Mouse (Mus musculus) kidney, adult 18-20 months (tissue): ENCODE results near the gene Itih4.

Experiments used
- DNase-seq: peaks from one replicate; pipeline ENCODE4 v3.0.0; 2021

The Itih4 gene

DNA sequence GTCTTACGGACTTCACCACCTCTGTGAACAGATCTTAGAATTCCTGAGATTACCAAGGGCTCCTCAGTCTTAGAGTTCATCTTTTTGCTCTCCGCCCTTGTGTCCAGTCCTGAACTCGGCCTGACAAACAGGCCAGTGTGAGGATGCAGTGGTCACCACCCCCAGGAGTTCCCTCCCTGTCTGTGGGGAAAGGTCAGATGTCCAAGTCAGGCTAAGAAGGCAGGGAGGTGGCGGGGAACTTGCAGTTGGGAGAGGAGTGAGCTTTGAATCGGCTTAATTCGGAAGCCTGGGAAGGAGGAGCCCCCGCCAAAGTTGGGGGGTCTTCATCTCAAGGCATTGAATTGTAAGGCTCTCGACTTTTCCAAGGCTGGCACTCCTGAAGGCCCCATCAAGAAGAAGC, 6.0 kb upstream of the Itih4 start:
- no peak for DNase-seq

- peak; percentile 65 for DNase-seq
Observed at GRCm38 (mm10) chr14:30880811-30881717, 5.2 kb upstream of the Itih4 start.

- DNase-seq, result no peak
Observed at GRCm38 (mm10) chr14:30881718-30882108, 4.6 kb upstream of the Itih4 start.

GRCm38 (mm10) chr14:30885298-30885697, 978 bp upstream of the Itih4 start:
- no peak for DNase-seq

- DNase-seq, result peak; percentile 57
Observed at GRCm38 (mm10) chr14:30888271-30888732, 2.0 kb downstream of the Itih4 start.

DNA sequence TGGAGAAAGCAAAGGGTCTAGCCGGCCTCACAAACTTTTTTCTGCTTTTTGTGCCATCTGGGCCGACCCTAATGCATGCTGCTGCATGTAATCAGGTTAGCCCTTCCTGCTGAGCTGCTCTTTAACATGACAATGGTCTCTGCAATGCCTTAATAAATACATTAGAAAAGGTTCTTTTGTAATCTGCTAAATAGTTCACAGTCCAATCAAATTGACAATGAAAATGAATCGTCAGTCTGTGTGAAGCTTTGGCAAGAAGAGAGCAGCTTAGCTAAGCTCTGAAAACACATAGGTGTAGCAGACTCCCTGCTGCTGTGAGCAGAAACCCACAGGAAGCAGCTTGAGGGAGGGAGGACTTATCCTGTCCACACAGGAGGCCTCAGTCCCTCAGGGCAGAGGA, 13.7 kb downstream of the Itih4 start:
- DNase-seq, result no peak

GRCm38 (mm10) chr14:30902628-30903027, 16.4 kb downstream of the Itih4 start:
- DNase-seq, result no peak

DNA sequence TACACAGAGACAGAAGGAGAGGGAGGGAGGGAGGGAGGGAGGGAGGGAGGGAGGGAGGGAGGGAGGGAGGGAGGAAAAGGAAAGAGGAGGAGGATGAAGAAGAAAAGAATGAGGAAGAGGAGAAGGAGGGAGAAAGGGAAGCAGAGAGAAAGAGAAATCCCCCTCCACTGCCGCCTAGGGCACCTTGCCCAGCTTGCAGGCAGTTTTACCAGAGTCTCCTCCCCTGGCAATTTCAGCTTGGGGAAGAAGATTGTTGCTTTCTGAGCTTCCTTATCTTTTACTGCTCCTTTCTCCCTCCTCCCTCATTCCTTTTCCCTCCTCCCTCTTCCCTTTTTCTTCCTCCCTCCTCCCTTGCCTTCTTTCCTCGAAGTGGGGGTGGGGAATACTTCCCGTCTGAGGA, 16.8 kb downstream of the Itih4 start:
- no peak for DNase-seq

GRCm38 (mm10) chr14:30904307-30904706, 18.0 kb downstream of the Itih4 start:
- no peak for DNase-seq

GRCm38 (mm10) chr14:30906001-30906400, 19.7 kb downstream of the Itih4 start:
- DNase-seq, result no peak

GRCm38 (mm10) chr14:30907814-30908265, 21.6 kb downstream of the Itih4 start:
- DNase-seq, result no peak

GRCm38 (mm10) chr14:30911141-30911540, 24.9 kb downstream of the Itih4 start:
- DNase-seq, result no peak

GRCm38 (mm10) chr14:30912641-30913040, 26.4 kb downstream of the Itih4 start:
- peak; percentile 41 for DNase-seq

DNA sequence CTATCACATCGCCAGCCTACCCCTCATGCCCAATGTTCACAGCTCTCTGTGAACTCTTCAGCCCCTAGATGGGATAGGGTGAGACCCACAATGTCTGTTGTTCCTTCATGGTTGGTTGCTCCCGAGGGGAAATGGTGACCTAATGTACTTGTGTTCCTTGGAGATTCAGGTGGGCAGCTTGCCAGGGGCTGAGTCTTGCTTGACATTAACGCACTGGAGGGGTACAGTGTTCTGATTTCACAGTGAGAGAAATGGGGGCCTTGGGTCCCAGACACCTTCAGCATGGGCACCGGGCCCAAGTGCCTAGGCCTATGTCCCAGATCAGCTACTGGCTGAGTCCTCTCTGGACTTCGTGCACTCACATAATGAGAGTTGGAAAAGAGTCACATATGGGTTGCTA, 27.1 kb downstream of the Itih4 start:
- peak; percentile 61 for DNase-seq

DNA sequence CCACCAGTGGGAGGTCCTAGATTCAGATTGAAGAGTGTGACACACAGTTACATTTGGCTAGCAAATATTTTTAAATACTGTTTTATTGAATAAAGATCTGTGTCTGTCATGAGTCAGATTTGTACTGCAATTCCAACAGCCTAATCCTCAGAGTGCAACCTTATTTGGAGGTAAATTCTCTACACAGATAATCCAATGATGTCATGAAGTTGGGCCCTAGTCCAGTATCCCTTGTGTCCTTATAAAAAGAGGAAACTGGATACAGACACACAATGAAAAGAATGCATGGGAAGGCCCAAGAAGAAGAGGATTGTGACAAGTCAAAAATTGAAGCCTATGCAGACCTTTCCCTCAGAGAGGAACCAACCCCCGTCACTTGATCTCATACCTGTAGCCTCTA, 30.2 kb downstream of the Itih4 start:
- no peak for DNase-seq

DNA sequence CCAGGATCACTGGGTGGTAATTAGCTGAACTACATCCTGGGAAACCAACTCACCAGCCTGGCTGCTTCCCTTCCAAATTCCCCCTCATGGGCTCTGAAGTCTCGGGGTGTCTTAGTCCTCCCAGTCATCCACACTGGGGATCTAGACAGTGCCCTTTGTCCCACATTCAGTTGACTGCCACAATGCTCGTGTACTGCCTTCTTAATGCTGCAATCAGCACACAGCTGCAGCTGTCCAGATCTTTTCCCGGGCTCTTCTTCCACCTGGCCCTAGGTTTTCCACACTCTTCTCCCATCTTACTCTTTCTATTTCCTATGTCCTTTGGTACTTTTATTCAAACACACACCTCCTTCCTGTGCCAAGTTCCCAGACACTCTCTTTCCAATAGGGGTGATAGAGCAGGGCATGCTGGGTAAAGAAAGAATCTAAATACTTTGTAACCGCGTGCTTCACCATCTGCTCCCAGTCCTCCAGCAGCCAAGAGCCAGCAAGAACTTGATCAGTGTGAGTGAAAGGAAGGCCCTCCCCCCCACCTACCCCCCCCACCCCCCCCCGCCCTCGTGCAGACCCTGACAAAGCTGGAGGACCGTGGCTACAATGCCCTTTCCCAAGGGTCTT, 35.9 kb downstream of the Itih4 start:
- DNase-seq, result no peak

DNA sequence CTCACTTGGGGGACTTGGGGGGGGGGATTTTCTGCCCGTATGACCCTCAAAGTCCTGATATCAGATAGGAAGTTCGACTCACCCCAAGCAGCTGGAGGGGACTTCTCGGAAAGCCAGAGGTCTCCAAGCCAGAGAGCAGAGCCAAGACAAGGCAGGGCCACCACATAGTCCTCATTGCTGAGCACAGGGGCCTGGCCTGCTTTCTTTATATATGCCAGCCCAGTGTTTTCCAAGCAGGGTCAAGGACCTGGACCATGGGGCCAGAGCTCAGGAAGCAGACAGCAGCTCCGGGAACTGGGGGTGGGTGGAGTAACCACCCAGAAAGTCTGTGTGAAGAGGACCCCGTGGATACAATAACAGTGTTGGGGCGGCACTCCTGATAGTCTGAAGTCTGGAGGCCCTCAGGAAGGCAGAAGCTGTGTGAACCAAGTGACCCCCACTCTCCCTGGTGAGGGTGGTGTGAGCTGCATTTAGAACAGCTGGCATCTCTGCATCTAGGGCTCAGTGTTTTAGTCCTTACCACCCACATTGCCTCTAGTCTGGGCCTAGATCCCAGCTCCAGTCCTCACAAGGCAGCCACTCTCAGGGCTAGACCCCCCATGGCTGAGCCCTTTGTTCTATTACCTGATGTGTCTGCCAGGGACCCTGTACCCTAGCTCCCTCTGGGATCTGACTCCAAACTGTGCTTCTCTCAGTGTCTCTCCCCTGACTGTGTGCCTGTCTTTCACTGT, 37.3 kb downstream of the Itih4 start, which contains the start of gene Itih3:
TSS of gene Itih3 (minus strand) at position 386 of the 731 bp plus-strand sequence.
- DNase-seq, result no peak

DNA sequence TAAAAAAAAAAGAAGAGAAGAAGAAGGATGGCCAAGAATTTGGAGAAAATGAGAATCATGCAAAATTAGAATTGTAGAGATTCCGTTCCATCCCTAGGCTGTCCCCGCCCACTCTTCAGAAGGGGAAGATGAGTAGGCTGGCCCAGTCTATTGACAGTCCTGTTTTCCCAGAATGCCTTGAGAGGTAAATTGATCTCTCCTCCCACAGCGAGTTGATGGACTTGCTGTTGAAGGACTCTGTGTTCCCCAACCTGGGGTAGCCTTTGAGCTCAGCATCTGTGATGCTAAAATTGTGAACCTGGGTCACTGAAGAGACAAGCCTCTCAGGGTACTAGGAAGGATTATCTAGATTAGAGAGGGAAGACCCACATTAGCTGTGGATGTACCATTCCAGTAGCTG, 39.2 kb downstream of the Itih4 start:
- no peak for DNase-seq

GRCm38 (mm10) chr14:30930386-30930785, 44.1 kb downstream of the Itih4 start:
- no peak for DNase-seq

GRCm38 (mm10) chr14:30933351-30933750, 47.1 kb downstream of the Itih4 start:
- no peak for DNase-seq

DNA sequence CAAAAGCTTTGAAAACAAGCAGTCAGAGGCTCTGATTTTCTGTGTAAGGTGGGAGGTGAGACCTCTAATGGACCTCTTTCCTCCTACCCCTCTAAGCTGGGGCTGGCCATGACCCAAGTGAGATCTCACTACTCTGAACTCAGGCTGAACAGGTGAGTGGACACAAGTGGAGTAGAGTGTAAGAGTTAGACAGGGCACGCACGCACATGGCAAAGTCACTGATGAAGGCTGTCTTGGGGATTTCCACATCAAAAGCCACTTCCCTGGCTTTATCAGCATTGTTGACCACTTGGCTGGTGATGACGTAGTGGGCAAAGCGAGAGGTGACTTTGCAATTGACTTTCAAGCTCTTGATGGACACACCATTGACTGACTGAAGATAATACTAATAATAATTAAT, 56.0 kb downstream of the Itih4 start:
- DNase-seq, result no peak

DNA sequence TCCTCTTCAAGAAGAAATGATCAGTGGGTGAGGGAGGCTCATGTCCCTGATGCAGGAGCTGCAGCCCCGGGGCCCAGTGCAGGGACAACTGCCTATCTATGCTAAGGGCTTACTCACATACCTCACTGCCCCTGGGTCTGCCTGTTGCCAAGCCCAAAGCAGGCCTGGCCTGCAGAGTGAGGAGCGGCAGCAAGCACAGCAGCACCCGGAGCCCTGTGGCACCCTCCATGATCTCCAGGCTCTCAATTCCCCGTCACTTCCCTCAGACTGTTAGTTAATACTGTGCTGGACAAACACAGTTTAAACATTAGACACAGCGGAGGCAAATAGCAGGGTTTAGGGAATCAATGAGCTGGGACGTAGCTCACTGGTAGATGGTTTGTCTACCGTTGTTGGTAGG, 56.8 kb downstream of the Itih4 start, which contains the start of gene Itih1:
TSS of gene Itih1 (minus strand) at position 252 of the 400 bp plus-strand sequence.
- peak; percentile 18 for DNase-seq
